Mouse (Mus musculus): ENCODE measurements around the gene Ifit1bl2.
"Not testable (repeated sequence)": the region's sequence is repeated elsewhere in the genome, so short reads cannot be mapped to it uniquely, and the experiment has no call there.

GRCm38 (mm10) chr19:34610118-34610517 lies 30.4 kb downstream of the Ifit1bl2 start:
- not testable (repeated sequence) for TF ChIP-seq CTCF (IDR thresholded peaks at IDR 0.05; ENCODE audit: borderline replicate concordance, insufficient read depth, low read length); POLR2A (IDR thresholded peaks at IDR 0.05; ENCODE audit: low read depth, low read length)

Measured in embryonic fibroblast, embryonic 13.5 days (primary cell).